Mouse (Mus musculus) cortical plate, adult 2 months (tissue): ENCODE results near the gene Herpud2.

Experiments used
- CTCF ChIP-seq: fragments of 200-500 bp; IDR thresholded peaks from 2 replicates; pipeline ENCODE4 v1.5.1; 2011; ENCODE audit warnings: mild to moderate bottlenecking, control low read depth, low read length; ENCODE audit not compliant: insufficient read depth; ENCODE audit errors: extremely low read depth
- POLR2A ChIP-seq: fragments of 200-500 bp; IDR thresholded peaks from 2 replicates; pipeline ENCODE4 v1.6.1; 2011; ENCODE audit warnings: mild to moderate bottlenecking, low read length, control low read depth; ENCODE audit not compliant: insufficient read depth; ENCODE audit errors: extremely low read depth

DNA sequence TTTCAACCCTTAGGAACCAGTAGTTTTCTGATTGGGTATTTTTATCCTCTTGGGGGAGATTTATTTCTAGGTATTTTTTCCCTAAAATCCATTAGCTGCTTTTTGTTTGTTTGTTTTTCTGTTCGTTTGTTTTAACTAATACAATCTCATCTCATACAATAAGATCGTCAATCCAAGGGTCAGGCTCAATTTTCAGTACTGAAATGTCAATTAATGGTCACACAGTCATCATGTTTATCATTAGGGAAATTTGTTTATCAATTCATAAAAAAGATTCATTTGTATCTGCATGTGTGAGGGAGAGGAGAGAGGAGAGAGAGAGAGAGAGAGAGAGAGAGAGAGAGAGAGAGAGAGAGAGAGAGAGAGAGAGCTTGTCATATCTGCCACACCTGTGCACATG is 62.5 kb downstream of the Herpud2 start, which contains the start of gene Gm10181:
- TF ChIP-seq POLR2A: no peak
- no peak for TF ChIP-seq CTCF
